Mouse (Mus musculus): ENCODE measurements around the gene Tmed4.

GRCm38 (mm10) chr11:6252824-6253223 lies 21.8 kb downstream of the Tmed4 start:
- TF ChIP-seq POLR2A (IDR thresholded peaks at IDR 0.05; ENCODE audit: low read depth, low read length) (no peak), CTCF (IDR thresholded peaks at IDR 0.05; ENCODE audit: borderline replicate concordance, insufficient read depth, low read length) (no peak)
